Mouse (Mus musculus) stomach, embryonic 15.5 days (tissue): Measurements from ENCODE around the gene Eif4a3. TPM values are rescaled to one million over a fixed set of nuclear protein-coding genes. Genes with fewer than 3 reads are reported as not detected.
A peak's percentile ranks its signal among the peaks of the same experiment; 100 is the strongest.
"Not testable (repeated sequence)": the region's sequence is repeated elsewhere in the genome, so short reads cannot be mapped to it uniquely, and the experiment has no call there.

Experiments used
- ATAC-seq: fragments of 200-750 bp; cut with Nextera tagmentation; 2 replicates; pipeline ENCODE4 v1.8.0; 2017; ENCODE audit warnings: low read depth, moderate number of reproducible peaks, moderate TSS enrichment; ENCODE audit not compliant: insufficient read depth, low FRiP score
- H3K27ac ChIP-seq: fragments of 300-500 bp; sonication (generic); 2 replicates; pipeline ENCODE4 v1.5.1; 2015; ENCODE audit warnings: mild to moderate bottlenecking, inconsistent platforms
- H3K27me3 ChIP-seq: fragments of 300-500 bp; sonication (generic); replicated peaks from 2 replicates; pipeline ENCODE4 v1.6.1; 2015; ENCODE audit warnings: inconsistent platforms
- H3K36me3 ChIP-seq: fragments of 300-500 bp; sonication (generic); 2 replicates; pipeline ENCODE4 v1.6.1; 2015; ENCODE audit warnings: inconsistent platforms
- H3K4me1 ChIP-seq: fragments of 300-500 bp; sonication (generic); 2 replicates; pipeline ENCODE4 v1.6.1; 2015; ENCODE audit warnings: inconsistent platforms
- H3K4me2 ChIP-seq: fragments of 300-500 bp; sonication (generic); 2 replicates; pipeline ENCODE4 v1.6.1; 2015; ENCODE audit warnings: mild to moderate bottlenecking, inconsistent platforms
- H3K4me3 ChIP-seq: fragments of 300-500 bp; sonication (generic); replicated peaks from 2 replicates; pipeline ENCODE4 v1.5.1; 2015; ENCODE audit warnings: inconsistent platforms
- H3K9ac ChIP-seq: fragments of 300-500 bp; sonication (generic); 2 replicates; pipeline ENCODE4 v1.6.1; 2015; ENCODE audit warnings: inconsistent platforms
- H3K9me3 ChIP-seq: fragments of 300-500 bp; sonication (generic); 2 replicates; pipeline ENCODE4 v1.6.1; 2016; ENCODE audit warnings: inconsistent platforms
- WGBS: fragments of 180-500 bp; shearing (Covaris S2); methylation state at CpG from one replicate; pipeline ENCODE4 v1.1.7; 2015; 5-methylcytosine and 5-hydroxymethylcytosine counted together
- polyA plus RNA-seq: library from polyadenylated mRNA; unstranded; fragments of >200 nt; fragmentation: Nextera tagmentation; extraction: Ambion mirVana; gene quantifications from 2 replicates; pipeline ENCODE4 v1.2.1, GENCODE M21; 2015

The Eif4a3 gene
- polyA plus RNA-seq, 1 experiment from 2014 or later, result 299 TPM

DNA sequence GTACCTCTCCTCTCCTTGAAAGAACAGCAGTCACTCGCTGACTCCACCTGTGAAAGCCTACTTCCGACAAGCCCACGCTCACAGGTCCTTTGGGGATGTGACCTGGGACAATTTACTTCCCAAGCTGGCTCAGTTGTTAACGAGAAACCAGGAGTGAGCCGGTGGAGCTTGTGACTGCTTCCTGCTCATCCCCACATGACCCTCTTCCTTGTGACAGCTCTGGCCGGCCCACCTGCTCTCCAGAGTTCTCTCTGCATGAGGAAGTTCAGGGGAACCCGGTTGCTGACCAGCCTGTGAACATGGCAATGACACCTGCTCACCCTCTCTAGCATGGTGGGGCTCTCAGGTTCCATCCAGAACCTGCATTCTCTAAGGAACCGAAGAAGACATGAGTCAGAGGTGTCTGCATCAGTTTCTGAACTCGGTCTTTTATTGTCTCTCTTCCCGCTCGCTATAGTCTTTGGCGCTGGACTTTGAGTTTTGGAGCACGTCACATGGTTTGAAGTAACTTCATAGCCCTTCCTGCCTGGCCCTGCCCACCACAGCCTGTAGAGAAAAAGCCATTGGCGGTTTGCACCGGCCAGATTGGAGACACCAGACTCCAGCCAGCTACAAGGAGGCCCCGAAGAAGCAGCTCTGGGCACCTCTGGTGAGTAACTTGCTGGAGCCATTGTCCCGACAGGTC lies 14.5 kb upstream of the Eif4a3 start:
- Histone ChIP-seq H3K9me3 (no peaks in the 10 kb centered on the region), H3K27ac (no peak overlapping the region), H3K9ac (no peak overlapping the region), H3K36me3 (no peaks in the 10 kb centered on the region), H3K27me3 (no peaks in the 10 kb centered on the region), H3K4me2 (no peak overlapping the region), H3K4me3 (no peak overlapping the region), H3K4me1 (no peaks in the 10 kb centered on the region)
- no peak for ATAC-seq
- WGBS, result 73% methylated on average over 17 of the region's 17 CpGs

DNA sequence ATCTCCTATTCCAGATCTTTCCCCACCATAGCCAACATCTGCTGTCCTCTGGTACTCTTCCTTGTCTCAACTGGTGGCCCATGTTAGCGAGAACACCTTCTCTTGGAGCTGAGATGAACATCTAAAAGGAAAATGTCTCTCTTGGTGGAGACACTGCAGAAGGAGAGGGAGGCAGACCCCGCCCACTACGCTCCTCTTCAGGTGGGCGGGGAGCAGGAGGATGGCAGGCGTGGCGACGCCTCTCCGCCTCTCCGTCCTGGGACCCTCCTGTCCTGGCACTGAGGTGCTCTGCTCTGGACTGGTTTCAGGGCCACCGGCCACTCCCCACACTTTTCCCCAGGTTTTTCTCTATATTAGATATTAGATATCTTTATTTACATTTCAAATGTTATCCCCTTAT lies 10.7 kb upstream of the Eif4a3 start:
- Histone ChIP-seq H3K36me3 (no peaks in the 10 kb centered on the region), H3K4me2 (no peak overlapping the region), H3K4me3 (no peak overlapping the region), H3K4me1 (no peaks in the 10 kb centered on the region), H3K9ac (no peak overlapping the region), H3K9me3 (no peaks in the 10 kb centered on the region), H3K27ac (no peak overlapping the region), H3K27me3 (no peaks in the 10 kb centered on the region)
- WGBS, result 18% methylated on average over 10 of the region's 10 CpGs
- ATAC-seq, result no peak

DNA sequence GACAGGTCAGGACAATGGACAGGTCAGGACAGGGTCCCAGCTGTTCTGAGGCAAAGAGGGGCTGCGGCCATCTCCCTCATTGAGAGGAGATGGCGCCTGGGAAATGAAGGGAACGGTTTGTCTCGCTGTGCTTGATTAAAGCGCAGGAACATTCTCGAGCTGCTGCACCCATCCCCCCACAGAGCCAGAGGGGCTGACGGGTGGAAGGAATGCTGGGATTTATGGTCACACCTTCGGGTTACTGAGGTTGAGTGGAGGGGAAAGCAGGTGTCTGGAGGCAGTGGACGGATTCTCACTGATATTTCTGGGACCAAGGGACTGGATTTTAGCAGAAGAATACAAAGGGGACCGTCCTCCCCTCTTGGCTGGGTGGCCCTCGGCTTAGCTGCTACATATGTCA lies 8.0 kb upstream of the Eif4a3 start:
- no peaks in the 10 kb centered on the region for H3K36me3 ChIP-seq
- no peak for ATAC-seq
- H3K4me2 ChIP-seq, result no peak overlapping the region
- H3K27ac ChIP-seq, result no peak overlapping the region
- WGBS, result 30% methylated on average over 11 of the region's 11 CpGs
- no peaks in the 10 kb centered on the region for H3K9me3 ChIP-seq
- H3K4me3 ChIP-seq, result no peak overlapping the region
- H3K9ac ChIP-seq, result no peak overlapping the region
- no peaks in the 10 kb centered on the region for H3K4me1 ChIP-seq
- H3K27me3 ChIP-seq, result no peaks in the 10 kb centered on the region

DNA sequence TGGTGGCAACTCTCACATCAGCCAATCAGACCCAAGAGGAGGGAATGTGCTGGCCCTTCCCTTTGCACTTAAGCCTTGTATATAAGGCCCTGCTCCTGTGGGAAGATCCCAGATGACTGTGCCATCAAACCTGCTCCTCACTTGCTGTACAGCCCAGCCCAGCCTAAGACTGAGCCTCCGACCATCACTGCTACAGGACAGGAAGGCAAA lies 7.7 kb upstream of the Eif4a3 start, which contains the start of gene Card14:
Gene Card14, plus strand, starts transcription at position 111 of the 210 bp plus-strand sequence.
- Histone ChIP-seq H3K9me3 (no peaks in the 10 kb centered on the region), H3K36me3 (no peaks in the 10 kb centered on the region), H3K4me3 (no peak within 1 kb of the TSS), H3K4me2 (no peak within 1 kb of the TSS), H3K27me3 (no peaks in the 10 kb centered on the region), H3K27ac (no peak within 1 kb of the TSS), H3K9ac (no peak within 1 kb of the TSS), H3K4me1 (no peaks in the 10 kb centered on the region)
- WGBS, result 48% methylated on average over 1 of the region's 1 CpGs
- ATAC-seq, result no peak

DNA sequence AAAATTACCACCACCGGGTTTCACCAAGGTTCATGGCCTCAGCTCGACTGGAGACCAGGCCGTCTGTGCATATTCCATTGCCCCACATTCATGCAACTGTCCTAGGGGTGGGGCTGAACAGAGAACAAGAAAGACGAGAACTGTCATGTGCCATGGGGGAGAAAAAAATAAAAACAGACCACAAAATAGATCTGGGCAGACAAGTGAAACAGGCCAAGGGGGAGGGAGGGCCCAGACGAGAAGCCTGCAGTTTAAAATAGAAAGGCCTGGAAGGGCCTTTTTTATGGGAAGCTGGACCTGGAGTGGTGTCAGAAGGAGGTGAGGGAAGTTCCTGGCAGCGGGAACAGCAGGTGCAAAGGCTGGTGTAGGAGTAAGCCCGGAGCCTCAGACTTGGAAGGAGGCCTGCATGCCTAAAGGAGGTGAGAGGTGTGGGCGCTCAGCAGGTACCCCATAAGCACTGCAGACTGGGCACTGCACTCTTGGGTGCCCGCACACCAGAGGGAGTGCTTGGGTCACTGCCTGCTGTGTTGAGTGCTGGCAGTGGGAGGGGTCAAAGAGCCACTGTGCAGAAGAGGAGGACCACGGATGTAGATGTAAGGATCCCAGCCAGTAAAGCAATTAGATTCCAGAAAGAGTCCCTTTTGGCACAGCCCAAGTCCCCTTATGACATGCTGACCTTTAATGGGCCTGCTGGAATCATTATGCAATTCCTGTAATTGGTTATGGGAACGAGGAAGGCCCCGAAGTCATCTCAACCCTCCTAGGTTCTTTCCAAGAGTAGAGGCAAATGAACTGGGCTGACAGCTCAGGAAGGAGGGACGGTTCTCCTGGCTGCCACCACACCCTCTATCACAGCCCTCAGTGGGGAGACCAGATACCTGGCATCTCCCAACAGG lies 7.1 kb upstream of the Eif4a3 start:
- ATAC-seq, result no peak
- H3K27ac ChIP-seq, result no peak overlapping the region
- no peaks in the 10 kb centered on the region for H3K27me3 ChIP-seq
- no peaks in the 10 kb centered on the region for H3K9me3 ChIP-seq
- H3K4me1 ChIP-seq, result no peaks in the 10 kb centered on the region
- WGBS, result 49% methylated on average over 13 of the region's 13 CpGs
- no peak overlapping the region for H3K9ac ChIP-seq
- H3K36me3 ChIP-seq, result no peaks in the 10 kb centered on the region
- H3K4me3 ChIP-seq, result no peak overlapping the region
- H3K4me2 ChIP-seq, result no peak overlapping the region

DNA sequence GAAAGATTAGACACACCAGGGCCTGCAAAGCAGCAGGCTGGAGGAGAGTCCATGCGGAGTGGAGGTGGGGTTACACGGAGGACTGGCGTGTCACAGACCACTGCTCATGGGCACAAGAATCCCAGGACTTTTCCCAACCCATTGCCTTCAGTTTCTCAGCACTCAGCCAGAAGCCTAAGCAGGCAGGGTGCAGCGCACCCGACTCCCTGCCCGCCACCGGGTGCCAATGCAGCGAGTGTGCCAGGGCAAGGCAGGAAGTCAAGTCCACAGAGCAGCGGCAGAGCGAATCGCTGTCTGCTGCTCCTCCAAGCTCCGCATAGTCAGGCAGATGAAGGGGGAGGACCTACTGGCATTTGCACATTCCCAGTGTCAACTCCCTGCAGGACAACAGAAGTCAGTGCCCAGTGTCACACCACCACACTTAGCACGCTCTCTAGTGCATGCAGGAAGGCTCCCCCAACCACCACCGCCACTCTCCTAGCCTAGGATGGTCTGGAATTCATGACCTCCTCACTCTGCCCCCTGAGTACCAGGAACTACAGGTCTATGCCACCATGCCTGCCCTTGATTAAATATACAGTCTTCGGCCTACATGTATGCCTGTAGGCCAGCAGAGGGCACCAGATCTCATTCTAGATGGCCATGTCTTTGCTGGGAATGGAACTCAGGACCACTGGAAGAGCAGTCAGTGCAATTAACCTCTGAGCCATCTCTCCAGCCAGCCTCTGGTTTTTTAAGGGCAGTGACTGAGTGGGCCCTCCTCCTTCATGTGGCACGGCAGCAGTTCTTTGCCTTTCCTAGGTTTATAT lies 5.2 kb upstream of the Eif4a3 start:
- H3K9me3 ChIP-seq, result no peaks in the 10 kb centered on the region
- WGBS, result 47% methylated on average over 16 of the region's 16 CpGs
- H3K27me3 ChIP-seq, result no peaks in the 10 kb centered on the region
- no peak overlapping the region for H3K4me3 ChIP-seq
- ATAC-seq, result no peak
- H3K27ac ChIP-seq, result no peak overlapping the region
- H3K9ac ChIP-seq, result no peak overlapping the region
- no peak overlapping the region for H3K4me2 ChIP-seq
- no peaks in the 10 kb centered on the region for H3K36me3 ChIP-seq
- no peaks in the 10 kb centered on the region for H3K4me1 ChIP-seq

DNA sequence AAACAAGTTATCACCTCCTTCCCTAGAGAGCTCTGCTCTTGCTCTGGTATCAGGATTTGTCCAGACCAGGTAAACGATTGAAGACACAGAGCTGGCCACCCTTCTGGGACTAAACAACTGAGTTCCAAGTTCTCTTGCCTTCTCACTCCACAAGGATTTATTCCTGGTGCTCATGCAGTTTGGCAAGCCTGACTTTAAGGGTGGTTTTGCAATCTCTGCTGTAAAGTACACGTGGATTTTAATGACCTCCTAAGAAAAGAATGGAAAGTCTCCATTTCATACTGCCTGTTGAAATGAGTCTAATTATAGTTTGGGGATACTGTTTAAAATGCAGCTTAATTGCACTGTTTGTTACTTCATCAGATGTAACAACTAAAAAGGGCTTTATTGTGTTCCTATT lies 1.1 kb upstream of the Eif4a3 start:
- Histone ChIP-seq H3K9me3 (no peaks in the 10 kb centered on the region), H3K27ac (no peak overlapping the region), H3K9ac (no peak overlapping the region), H3K4me1 (peaks cover 12% of the 10 kb centered on the region), H3K27me3 (no peaks in the 10 kb centered on the region), H3K36me3 (peaks cover 11% of the 10 kb centered on the region), H3K4me2 (peak overlapping the region; percentile 89), H3K4me3 (no peak overlapping the region)
- ATAC-seq, result no peak
- WGBS, result 23% methylated on average over 2 of the region's 2 CpGs

DNA sequence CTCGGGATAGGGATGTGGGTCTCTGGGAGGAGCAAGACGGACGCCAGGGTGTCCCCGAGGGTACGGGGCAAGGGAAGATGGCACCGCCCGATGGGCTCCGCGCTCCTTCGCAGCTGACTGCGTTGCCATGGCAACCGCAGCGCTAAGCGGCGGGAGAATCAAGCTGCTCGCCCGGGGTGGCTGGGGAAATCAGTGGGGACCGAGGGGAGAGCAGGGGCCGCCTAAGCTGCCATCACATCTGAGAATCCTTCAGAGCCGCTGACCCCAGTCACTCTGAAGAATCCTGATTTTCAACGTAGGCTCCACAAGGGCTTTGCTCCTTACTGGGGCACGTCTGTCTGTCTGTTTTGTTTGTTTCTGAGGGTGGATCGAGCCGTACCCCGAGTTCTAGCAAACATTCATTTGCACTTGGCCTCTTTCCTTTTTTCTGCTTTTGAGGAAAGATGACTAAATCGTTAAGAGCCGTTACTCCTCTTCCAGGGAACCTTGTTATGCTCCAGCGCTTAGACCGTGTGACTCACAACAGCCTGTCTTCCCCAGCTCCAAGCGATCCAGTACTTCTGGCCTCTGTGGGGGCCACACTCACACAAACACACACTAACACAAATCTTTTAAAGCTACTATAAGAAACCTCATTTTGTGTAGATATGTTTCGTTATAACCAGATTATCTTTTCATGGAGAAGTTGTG lies 502 bp upstream of the Eif4a3 start:
- Histone ChIP-seq H3K27ac (peak overlapping the region; percentile 89), H3K9me3 (no peaks in the 10 kb centered on the region), H3K4me2 (peak overlapping the region; percentile 89), H3K9ac (peak overlapping the region; percentile 65), H3K27me3 (no peaks in the 10 kb centered on the region), H3K4me1 (peaks cover 12% of the 10 kb centered on the region), H3K4me3 (peak overlapping the region; percentile 78), H3K36me3 (peaks cover 17% of the 10 kb centered on the region)
- WGBS, result 1% methylated on average over 31 of the region's 31 CpGs
- ATAC-seq, result peak; percentile 48; the same call in 1 of the 2 replicates

DNA sequence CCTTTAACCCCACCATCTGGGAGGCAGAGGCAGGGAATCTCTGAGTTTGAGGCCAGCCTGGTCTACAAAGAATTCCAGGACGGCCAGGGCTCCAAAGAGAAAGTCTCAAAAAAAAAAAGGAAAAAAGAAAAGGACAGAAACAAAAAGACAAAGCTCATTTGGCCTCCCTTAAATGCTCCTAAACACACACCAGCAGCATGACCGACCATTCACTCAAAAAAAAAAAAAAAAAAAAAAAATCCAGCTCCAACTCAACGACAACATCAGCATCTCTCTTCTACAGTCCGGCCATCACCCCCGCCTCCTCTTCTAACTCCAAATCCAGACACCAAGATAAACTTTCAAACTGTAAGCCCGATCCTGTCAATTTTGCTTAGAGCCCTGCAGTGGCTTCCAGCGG lies 972 bp downstream of the Eif4a3 start:
- peaks cover 12% of the 10 kb centered on the region for H3K4me1 ChIP-seq
- peak overlapping the region; percentile 76 for H3K4me2 ChIP-seq
- H3K9ac ChIP-seq, result peak overlapping the region; percentile 97
- ATAC-seq, result no peak
- no peak overlapping the region for H3K27ac ChIP-seq
- peak overlapping the region; percentile 78 for H3K4me3 ChIP-seq
- H3K36me3 ChIP-seq, result peaks cover 32% of the 10 kb centered on the region
- no peaks in the 10 kb centered on the region for H3K27me3 ChIP-seq
- no peaks in the 10 kb centered on the region for H3K9me3 ChIP-seq
- 11% methylated on average over 7 of the region's 7 CpGs for WGBS

DNA sequence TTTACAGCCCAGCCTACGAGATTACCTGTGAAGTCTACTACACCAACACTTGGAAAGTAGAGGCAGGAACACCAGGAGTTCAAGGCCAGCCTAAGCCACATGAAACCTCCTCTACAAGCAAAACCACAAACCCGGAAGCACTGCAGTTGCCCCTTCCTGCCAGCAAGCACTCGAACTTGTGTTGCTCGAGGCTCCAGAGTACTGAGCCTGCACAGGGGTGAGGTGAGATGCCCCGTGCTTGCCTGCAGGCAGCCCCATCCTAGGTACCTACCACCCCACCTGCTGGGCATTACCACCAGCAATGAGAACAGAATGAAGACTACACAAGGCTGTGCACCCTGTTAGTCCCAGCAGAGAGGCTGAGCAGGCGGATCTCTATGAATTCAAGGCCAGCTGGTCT lies 1.9 kb downstream of the Eif4a3 start:
- H3K27ac ChIP-seq, result no peak overlapping the region
- H3K4me1 ChIP-seq, result peaks cover 12% of the 10 kb centered on the region
- peak overlapping the region; percentile 4; the same call in 1 of the 2 replicates for H3K4me3 ChIP-seq
- 85% methylated on average over 6 of the region's 6 CpGs for WGBS
- no peak for ATAC-seq
- no peaks in the 10 kb centered on the region for H3K27me3 ChIP-seq
- no peak overlapping the region for H3K9ac ChIP-seq
- H3K4me2 ChIP-seq, result peak overlapping the region; percentile 76
- H3K9me3 ChIP-seq, result no peaks in the 10 kb centered on the region
- H3K36me3 ChIP-seq, result peaks cover 41% of the 10 kb centered on the region

DNA sequence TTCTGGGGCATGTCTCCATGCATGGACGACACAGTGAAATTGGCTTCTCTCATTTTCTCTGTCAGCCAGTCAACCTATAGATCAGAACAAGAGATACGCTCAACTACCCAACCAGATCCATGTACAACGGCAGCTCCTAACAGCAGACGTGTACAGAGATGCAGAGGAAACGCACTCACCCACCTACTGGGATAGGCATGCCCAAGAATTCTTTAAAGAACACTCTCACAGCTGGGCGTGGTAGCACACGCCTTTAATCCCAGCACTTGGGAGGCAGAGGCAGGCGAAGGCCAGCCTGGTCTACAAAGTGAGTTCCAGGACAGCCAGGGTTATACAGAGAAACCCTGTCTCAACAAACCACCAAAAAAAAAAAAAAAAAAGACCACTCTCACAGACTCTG lies 7.0 kb downstream of the Eif4a3 start:
- not testable (repeated sequence) for H3K27me3 ChIP-seq, H3K27ac ChIP-seq, H3K9me3 ChIP-seq, ATAC-seq, H3K4me1 ChIP-seq, H3K4me3 ChIP-seq, H3K4me2 ChIP-seq, H3K9ac ChIP-seq
- WGBS, result 92% methylated on average over 8 of the region's 8 CpGs
- peaks cover 89% of the 10 kb centered on the region for H3K36me3 ChIP-seq
